Mouse (Mus musculus): ENCODE results near the gene Mchr1.

- TF ChIP-seq POLR2A (IDR thresholded peaks at IDR 0.05; ENCODE audit: borderline replicate concordance, control insufficient read depth, low read depth, low read length) (no peak), CTCF (IDR thresholded peaks at IDR 0.05; ENCODE audit: control insufficient read depth, insufficient read depth, low read length) (no peak)
These were observed 40.5 kb upstream of the Mchr1 start for GRCm38 (mm10) chr15:81194791-81195190.
